Comparison of ENCODE assay signal across 8 mouse cellular contexts in the genomic region with DNA sequence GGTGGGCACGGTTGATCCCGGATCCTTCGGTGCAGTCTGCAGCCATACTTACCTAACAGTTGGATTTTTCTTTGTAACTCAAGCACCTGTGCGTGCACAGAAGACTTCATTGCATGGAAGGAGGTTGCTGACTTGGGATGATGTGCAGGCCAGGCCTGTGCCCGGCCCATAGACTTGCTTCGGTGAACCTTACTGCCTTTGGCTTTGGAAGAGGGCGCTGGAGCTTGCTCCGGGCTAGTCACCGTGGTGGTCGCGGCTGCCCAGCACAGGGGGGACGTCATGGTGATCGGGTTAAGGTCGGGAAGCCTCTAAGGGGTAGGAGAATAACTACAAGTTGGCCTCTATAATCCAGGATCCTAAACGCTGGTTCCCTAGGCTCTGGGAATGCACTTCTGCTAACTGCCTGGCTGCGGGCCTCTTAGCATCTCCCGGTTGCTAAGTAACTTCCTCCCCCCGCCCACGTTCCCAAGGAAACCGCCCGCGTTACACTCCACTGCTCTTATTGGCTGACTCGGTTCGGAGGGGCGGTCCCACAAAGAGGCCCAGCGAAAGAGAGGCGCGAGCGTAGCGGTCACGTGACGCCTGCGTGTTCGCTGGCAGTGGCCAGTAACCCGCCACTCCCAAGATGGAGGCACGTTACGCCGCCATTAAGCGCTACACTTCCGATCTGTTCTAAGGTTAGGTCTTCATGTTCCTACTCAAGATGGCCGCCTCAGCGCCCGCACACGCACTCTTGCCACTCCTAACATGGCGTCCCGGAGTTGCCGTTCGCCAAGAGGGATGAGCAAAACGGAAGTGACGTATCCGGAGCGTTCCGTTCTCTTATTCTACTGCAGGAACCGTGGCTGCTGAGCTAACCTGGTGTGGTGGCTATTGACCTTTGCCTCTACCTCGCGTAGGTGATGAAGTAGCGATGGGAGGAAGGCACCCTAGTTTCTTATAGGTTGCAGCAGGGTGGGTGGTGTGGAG. TPM values are rescaled to one million over a fixed set of nuclear protein-coding genes. Genes with fewer than 3 reads are reported as not detected.
DNase-seq lines count a peak whose midpoint lies in the region; ATAC-seq lines count a peak whose summit lies in the region.

A gene (minus strand): TSS at position 441 of the 969 bp plus-strand sequence.
A gene (plus strand): TSS at position 613 of the 969 bp plus-strand sequence.

- ATAC-seq in inflammation-experienced regulatory T-cells, adult 6 months, result peak; percentile 95
- ATAC-seq in megakaryocyte-erythroid progenitor cell, adult 5-6 weeks (replicated peaks; ENCODE audit: low FRiP score, low TSS enrichment, poor library complexity, severe bottlenecking), result peak; percentile 95

- DNase-seq in adrenal gland, adult (ENCODE audit: inconsistent age in 2 of 2, low spot score in 1 of 2), result peak; percentile 99 to 100
- peak; percentile 100 for DNase-seq in embryo, embryonic 10.5 days (ENCODE audit: low spot score)
- DNase-seq in gastrocnemius, postnatal 14 days, result peak; percentile 100
- peak; percentile 100 for DNase-seq in left cerebral cortex, postnatal 10 days (ENCODE audit: extremely low spot score in 1 of 2, low spot score in 2 of 2)
- DNase-seq in right cerebral cortex, postnatal 25 days, result peak; percentile 100
- peak; percentile 99 for DNase-seq in urinary bladder, postnatal 4 days (ENCODE audit: low spot score in 2 of 2)

- intact Hi-C loops in gastrocnemius, postnatal 14 days (cut with DNase I; ENCODE audit: low total_unique reads), result no loop called here
- intact Hi-C loops in left cerebral cortex, postnatal 10 days (cut with DNase I), result no loop called here

RNA-seq across cellular contexts. Expression of the first gene that starts in this region (rescaled TPM):
- not detected for total RNA-seq in gastrocnemius, postnatal 14 days (2021)
- not detected for polyA plus RNA-seq in inflammation-experienced regulatory T-cells, adult 6 months (2017; shearing (Covaris generic))
- total RNA-seq in left cerebral cortex, postnatal 10 days (2021), result 1 to 10 TPM; 5.2 to 6.7 TPM
- 1.2 TPM in 1 of 2 replicates, not detected in the other for total RNA-seq in megakaryocyte-erythroid progenitor cell, adult 5-6 weeks (2014; fragmentation: Nextera tagmentation)
- not detected in 2 replicates for total RNA-seq in megakaryocyte-erythroid progenitor cell, adult 5-6 weeks (2017)

RNA-seq across cellular contexts. Expression of the second gene that starts in this region (rescaled TPM):
- 10 to 100 TPM; 28.6 to 29.8 TPM for total RNA-seq in gastrocnemius, postnatal 14 days (2021)
- polyA plus RNA-seq in inflammation-experienced regulatory T-cells, adult 6 months (2017; shearing (Covaris generic)), result 10 to 100 TPM; 30.8 to 47.7 (median 36.1) TPM
- total RNA-seq in left cerebral cortex, postnatal 10 days (2021), result 10 to 100 TPM; 92.2 to 94.9 TPM
- total RNA-seq in megakaryocyte-erythroid progenitor cell, adult 5-6 weeks (2014; fragmentation: Nextera tagmentation), result 45.7 and 56.7 TPM in 2 replicates
- total RNA-seq in megakaryocyte-erythroid progenitor cell, adult 5-6 weeks (2017), result 102 and 107 TPM in 2 replicates

Comparison
In these comparisons a context has a peak if more than half of its experiments do, and no peak if none do; other contexts are left out.
1. Peak in every context shown above with its lines: DNase-seq and ATAC-seq.